Mouse (Mus musculus) bone marrow macrophage, adult 2 months (primary cell): ENCODE results near the gene 7530416G11Rik. TPM values are rescaled to one million over a fixed set of nuclear protein-coding genes. Genes with fewer than 3 reads are reported as not detected.

Experiments used
- H3K27ac ChIP-seq: 2 replicates; pipeline ENCODE4 v1.5.1; 2012; ENCODE audit warnings: low read depth, low read length; ENCODE audit not compliant: insufficient read depth
- H3K4me1 ChIP-seq: 2 replicates; pipeline ENCODE4 v1.6.1; 2012; ENCODE audit warnings: low read length; ENCODE audit not compliant: control insufficient read depth, insufficient read depth
- H3K4me3 ChIP-seq: 2 replicates; pipeline ENCODE4 v1.5.1; 2012; ENCODE audit warnings: mild to moderate bottlenecking, low read length, moderate library complexity; ENCODE audit not compliant: insufficient read depth
- CTCF ChIP-seq: IDR thresholded peaks from 2 replicates; pipeline ENCODE4 v1.5.1; 2012; ENCODE audit warnings: low read depth, mild to moderate bottlenecking, low read length, moderate library complexity
- POLR2A ChIP-seq: IDR thresholded peaks from 2 replicates; pipeline ENCODE4 v1.6.1; 2012; ENCODE audit warnings: mild to moderate bottlenecking, low read depth, low read length, borderline replicate concordance
- polyA plus RNA-seq: library from polyadenylated mRNA; stranded (reverse); fragments of >200 nt; gene quantifications from 2 replicates; pipeline ENCODE4 v1.2.4, GENCODE M21; 2012; ENCODE audit not compliant: missing spikeins, insufficient read depth, insufficient read length

Gene 7530416G11Rik
- polyA plus RNA-seq, 1 experiment: not detected

DNA sequence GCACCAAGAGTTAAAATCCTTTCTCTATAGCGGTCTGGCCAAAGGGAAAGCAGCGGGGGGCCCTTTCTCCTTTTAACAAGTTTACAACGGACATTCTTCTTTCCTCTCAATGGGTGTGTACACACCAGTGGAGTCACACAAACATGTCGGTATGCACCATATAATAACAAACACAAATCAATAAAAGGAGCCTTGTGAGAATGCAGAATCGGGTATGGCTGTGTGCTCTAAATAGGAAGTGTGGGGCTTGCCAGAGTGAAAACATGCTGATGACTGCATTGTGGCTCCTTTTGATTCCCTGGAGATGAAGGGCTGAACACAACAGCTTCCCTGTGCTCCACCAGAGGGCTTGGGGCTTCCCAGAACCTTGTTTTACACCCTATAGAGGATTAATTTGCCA lies 38.8 kb downstream of the 7530416G11Rik start:
- Histone ChIP-seq H3K4me1 (no peaks in the 10 kb centered on the region), H3K4me3 (no peak overlapping the region), H3K27ac (no peak overlapping the region)
- TF ChIP-seq POLR2A: no peak
- no peak for TF ChIP-seq CTCF

- H3K4me3 ChIP-seq: no peak overlapping the region
- H3K4me1 ChIP-seq: no peaks in the 10 kb centered on the region
- no peak overlapping the region for H3K27ac ChIP-seq
- TF ChIP-seq POLR2A (no peak), CTCF (no peak)
Measured at GRCm38 (mm10) chr15:85463027-85463790, 39.8 kb downstream of the 7530416G11Rik start.

DNA sequence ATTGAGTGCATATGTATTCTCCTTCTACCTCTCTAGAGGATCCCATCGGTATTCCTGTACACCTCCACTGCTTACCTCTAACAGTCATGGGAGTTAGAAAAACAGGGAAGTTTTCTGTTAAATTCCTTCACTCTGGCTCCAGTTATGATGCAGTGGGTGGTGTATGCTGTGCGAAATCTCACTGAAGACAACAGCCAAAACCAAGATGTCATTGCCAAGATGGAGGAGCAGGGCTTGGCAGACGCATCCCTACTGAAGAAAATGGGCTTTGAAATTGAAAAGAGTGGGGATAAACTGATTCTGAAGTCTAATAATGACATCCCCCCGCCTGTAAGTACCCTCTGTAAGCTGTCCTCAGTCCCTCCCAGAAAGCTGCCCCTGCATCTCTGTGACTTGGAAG lies 40.9 kb downstream of the 7530416G11Rik start:
- no peaks in the 10 kb centered on the region for H3K4me1 ChIP-seq
- no peak overlapping the region for H3K27ac ChIP-seq
- TF ChIP-seq CTCF (no peak), POLR2A (no peak)
- H3K4me3 ChIP-seq: no peak overlapping the region

GRCm38 (mm10) chr15:85461541-85461940 lies 41.5 kb downstream of the 7530416G11Rik start:
- Histone ChIP-seq H3K27ac (no peak overlapping the region), H3K4me3 (no peak overlapping the region), H3K4me1 (no peaks in the 10 kb centered on the region)
- TF ChIP-seq POLR2A (no peak), CTCF (no peak)

DNA sequence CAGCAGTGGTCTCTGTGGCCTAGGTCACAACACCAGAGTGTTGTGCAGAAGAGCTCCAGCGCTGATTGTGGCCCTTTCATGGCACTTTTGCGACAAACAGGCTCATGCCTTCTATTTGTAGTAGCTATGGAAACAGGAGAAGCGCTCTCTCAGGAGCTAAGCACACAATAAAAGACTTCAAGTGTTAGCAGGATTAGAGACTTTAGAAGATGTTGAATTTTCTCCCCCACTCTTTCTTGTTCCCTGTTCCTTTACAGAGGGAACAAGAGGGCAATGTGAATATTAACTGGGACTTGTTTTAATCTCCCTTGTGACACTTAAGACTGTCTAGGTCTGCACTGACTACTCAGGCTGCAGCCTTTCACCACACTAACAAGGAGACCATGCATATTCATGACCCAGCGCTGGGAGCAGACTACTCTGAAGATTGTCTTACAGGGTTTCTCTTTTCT lies 44.4 kb downstream of the 7530416G11Rik start:
- no peaks in the 10 kb centered on the region for H3K4me1 ChIP-seq
- no peak overlapping the region for H3K27ac ChIP-seq
- TF ChIP-seq POLR2A: no peak
- TF ChIP-seq CTCF: no peak
- no peak overlapping the region for H3K4me3 ChIP-seq

- no peak for TF ChIP-seq POLR2A
- no peak for TF ChIP-seq CTCF
- no peak overlapping the region for H3K4me3 ChIP-seq
- no peaks in the 10 kb centered on the region for H3K4me1 ChIP-seq
- H3K27ac ChIP-seq: no peak overlapping the region
Measured at GRCm38 (mm10) chr15:85457838-85458237, 45.2 kb downstream of the 7530416G11Rik start.

DNA sequence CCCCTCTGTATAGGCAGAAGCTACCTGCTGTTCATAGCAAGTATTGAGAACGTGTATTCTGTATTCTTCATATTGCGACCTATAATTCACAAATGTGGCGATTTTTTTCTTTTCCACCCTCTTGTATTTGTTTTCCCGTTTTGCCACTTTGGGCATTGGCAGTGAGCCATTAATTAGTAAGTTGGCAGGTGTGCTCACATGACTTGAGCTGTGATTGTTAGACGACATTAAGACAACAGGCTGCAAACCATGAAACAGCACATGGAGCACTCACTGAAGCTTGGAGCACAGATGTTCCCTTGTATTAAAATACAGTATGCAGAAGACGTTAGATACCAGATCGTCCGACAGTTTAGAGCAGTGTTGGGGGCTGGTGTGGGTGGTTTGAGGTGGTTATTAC lies 46.1 kb downstream of the 7530416G11Rik start:
- no peak for TF ChIP-seq CTCF
- no peak for TF ChIP-seq POLR2A
- Histone ChIP-seq H3K4me3 (no peak overlapping the region), H3K27ac (no peak overlapping the region), H3K4me1 (no peaks in the 10 kb centered on the region)

DNA sequence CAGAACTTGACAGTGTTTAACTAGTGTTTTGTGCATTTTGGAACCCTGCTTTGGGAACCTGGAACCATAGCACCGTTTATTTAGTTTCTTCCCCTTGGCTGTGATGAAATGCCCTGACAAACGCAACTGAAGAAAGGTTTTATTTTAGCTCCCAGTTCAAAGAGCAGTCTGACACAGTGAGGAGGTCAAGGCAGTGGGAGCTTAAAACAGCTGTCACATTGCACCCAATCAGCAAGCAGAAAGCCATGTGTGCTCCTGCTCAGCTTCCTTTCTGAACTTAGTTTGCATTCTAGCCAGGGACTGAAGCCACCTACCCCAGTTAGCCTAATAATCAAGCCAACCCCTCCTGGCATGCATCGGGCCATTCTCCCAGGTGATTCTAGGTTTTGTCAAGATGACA lies 56.4 kb downstream of the 7530416G11Rik start:
- no peak overlapping the region for H3K4me3 ChIP-seq

More for the DNA sequence above, 56.4 kb downstream of the 7530416G11Rik start:
- TF ChIP-seq CTCF: no peak
- TF ChIP-seq POLR2A: no peak
- Histone ChIP-seq H3K4me1 (no peaks in the 10 kb centered on the region), H3K27ac (no peak overlapping the region)

Other genes with a start within 250 kb of the 7530416G11Rik start
- gene Atxn10, start 167.0 kb downstream of the 7530416G11Rik start, polyA plus RNA-seq: 62.0 and 70.2 TPM in 2 replicates
- gene Wnt7b, start 79.2 kb upstream of the 7530416G11Rik start, polyA plus RNA-seq: not detected in 2 replicates
- not detected in 2 replicates for gene Ppara, start 231.8 kb upstream of the 7530416G11Rik start, polyA plus RNA-seq